Mouse (Mus musculus) megakaryocyte-erythroid progenitor cell, adult 5 weeks (primary cell): ENCODE results near the gene Dut. TPM values are rescaled to one million over a fixed set of nuclear protein-coding genes. Genes with fewer than 3 reads are reported as not detected.

ENCODE experiments used
- polyA plus RNA-seq: library from polyadenylated mRNA; stranded (reverse); fragments of >175 nt; gene quantifications from 2 replicates; pipeline ENCODE4 v1.2.3, GENCODE M21; 2012

Gene Dut
- polyA plus RNA-seq: 120 and 132 TPM in 2 replicates

GRCm38 (mm10) chr2:125247108-125247961 lies at the start of gene Dut:
Dut (plus strand) TSS chr2:125247190.

Other genes starting within 250 kb of the Dut start
- gene Slc24a5, start 179.1 kb upstream of the Dut start, polyA plus RNA-seq: 0.05 and 0.30 TPM in 2 replicates
- 8.3 and 9.3 TPM in 2 replicates for gene Myef2, start 123.5 kb upstream of the Dut start, polyA plus RNA-seq
- not detected in 2 replicates for gene Ctxn2, start 110.5 kb upstream of the Dut start, polyA plus RNA-seq
- gene Slc12a1, start 94.7 kb upstream of the Dut start, polyA plus RNA-seq: not detected in 2 replicates